Mouse (Mus musculus): ENCODE measurements around the gene Wars.

The Wars gene

DNA sequence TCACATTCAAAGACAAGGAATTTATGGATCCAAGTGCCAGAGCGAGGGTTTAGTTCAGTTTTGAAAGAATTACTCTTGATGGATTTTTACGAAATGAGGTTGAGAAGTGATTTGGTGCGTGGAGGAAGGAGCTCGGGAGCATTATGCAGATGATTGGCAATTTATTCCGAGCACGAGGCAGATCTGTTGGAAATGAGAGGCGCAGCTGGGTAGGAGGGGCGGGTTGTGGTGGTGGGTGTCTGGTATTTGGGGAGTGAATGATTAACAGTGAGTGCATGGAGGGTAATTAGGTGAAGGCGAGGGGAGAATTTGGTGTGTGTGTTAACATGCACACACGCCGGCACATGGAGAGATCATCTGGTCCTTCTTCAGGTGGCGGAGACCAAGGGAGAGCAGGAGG lies 12.4 kb upstream of the Wars start:
- DNase-seq = no peak

DNA sequence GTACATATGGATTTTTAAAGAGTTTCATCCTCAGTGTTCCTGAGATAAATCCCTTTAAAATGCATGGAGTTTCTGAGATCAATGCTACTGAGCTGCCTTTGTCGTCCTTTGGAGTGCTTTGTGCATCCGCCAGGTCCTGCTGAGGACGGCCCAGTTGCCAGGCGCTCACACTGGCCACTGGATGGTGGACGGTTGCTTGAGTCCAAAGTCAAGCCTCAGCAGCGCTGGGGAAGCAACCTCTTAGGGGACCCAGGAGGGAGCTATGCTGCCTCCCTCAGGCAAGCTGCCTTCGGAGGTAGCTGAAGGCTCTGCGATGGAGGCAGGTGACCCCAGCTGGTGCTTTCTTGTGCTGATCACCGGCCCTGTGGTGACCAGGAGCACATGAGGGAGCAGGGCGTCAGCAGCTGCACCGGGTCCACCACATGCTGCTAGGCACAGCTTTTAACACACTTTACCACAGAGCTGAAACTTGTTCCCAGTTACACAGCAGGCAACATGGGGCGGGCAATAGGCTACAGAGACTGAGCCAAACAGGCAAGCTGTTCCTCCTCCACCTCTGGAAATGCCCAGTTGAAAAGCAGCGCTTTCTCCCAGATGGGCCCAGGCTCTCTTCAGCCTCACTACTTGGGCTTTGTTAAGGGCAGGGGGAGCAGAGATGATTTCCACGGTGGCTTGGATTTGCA lies 11.8 kb upstream of the Wars start:
- DNase-seq = peak; percentile 36

DNA sequence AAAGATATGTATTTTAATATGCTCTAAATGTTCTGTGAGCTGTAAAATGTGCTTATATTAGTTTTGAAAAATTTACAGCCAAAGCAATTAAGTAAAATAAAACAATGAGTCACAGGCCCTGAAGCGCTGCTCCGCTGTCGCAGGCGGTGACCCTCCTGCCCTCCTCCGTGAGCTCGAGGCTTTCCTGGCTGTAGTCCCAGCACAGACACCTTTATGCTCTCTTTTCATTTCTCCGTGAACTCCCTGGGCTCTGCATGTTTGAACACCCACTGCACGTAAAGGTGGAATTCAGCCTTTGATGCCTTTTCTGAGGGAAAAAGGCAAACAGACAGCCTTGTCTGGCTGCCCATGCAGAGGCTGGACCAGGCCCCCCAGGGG lies 10.3 kb upstream of the Wars start:
- DNase-seq = no peak

DNA sequence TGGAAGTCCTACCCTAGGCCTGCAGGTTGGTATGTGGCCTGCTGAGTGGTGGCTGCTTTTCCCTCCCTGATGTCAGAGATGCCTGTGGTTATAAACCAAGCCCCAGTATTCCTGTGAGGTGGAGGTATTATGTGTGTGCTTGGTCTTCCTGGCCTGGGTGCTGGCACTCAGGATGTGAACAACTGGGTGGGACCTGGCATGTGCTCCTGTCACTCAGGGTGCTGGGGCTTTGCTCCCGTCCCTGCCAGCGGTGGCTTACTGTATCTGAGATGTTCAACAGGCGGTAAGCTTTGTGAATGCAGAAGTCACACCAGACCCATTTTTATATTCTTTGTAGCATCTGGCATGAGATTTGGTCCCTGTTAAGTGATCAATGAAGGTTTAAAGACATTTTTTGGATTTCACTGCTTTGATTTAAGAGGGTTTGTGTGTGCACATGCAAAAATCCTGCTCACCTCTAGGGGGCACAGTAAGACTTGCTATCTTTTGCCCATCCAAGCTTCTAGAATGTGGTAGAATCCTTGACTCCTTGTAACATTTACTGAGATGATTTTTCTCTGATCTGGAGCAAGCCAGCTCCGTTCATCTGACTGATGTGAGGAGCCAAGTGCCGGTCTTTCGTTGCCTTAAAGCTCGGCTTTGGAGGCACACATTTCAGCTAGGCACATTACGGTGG lies 9.8 kb upstream of the Wars start:
- DNase-seq = peak; percentile 74

DNA sequence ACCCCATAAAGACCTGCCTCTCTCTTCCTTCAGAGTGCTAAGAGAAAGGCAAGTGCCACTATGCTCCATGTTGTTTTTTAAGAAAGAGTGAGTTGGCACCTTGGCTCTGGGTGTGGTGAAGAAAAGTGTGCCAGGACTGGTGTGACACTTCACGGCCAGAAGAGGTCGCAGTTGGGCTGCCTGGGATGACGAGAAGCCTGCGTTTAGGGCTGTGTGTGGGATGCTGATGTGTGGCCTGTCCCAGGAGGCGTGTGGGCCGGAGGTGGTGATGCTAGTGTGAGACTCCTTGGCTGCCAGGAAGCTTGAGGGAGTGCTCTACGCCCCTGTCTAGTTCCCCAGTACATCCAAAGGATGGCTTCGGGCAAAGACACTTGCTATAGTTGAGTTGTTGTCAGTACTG lies 9.0 kb upstream of the Wars start:
- peak; percentile 76 for DNase-seq

DNA sequence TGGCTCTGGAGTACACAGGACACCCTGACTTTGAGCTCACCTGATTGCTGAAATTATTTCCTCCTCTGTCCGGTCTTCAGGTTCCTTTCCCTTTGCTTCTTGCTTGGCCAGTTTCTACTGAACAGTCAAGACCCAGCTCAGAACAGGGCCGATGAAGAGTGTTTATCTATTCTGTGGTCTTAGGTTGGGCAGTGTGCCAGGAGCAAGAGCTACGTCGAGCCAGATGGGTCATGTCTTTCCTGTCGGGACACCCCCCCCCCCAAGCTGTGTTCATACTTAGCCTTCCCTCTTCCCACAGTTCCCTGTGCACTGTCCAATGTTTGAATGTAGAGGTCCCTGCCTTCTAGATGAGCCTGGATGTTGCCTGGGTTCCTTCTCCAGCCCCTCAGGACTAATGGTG lies 7.4 kb upstream of the Wars start:
- DNase-seq = no peak

DNA sequence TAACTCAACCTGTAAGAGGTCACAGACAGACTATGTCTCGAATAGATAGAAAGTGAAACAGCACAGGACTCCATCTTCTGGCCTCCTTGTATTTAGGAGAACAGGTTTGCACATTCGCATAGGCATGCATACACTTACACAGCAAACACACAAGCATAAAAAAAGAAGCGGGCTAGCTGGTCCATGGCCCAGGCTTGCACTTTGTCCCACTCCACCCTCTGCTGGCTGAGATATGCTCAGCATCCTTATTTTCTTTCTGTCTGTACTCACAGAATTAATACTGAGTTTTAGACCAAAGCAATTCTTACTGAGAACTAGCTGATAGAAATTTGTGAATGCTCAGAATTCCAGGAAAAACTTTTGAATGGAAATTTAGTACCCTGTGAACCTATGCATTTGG lies 2.0 kb upstream of the Wars start:
- no peak for DNase-seq

DNA sequence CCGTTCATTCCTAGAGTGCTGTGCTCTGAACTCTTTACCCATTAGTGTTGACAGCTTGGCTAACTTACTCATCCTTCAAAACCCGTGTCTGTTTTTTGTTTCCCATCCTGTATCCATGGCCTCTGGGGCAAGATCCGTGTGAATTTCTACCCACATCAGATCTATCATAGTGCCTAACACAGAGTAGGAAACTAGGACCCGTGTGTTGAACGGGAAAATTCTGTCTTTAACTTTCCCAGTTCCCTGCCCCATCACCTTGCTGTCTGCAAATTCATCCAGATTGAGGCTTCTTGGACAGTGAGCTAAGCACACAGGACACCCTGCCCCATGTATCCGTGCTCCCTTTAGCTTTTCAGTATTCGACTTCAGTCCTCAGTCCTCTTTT lies 450 bp upstream of the Wars start:
- DNase-seq = no peak

DNA sequence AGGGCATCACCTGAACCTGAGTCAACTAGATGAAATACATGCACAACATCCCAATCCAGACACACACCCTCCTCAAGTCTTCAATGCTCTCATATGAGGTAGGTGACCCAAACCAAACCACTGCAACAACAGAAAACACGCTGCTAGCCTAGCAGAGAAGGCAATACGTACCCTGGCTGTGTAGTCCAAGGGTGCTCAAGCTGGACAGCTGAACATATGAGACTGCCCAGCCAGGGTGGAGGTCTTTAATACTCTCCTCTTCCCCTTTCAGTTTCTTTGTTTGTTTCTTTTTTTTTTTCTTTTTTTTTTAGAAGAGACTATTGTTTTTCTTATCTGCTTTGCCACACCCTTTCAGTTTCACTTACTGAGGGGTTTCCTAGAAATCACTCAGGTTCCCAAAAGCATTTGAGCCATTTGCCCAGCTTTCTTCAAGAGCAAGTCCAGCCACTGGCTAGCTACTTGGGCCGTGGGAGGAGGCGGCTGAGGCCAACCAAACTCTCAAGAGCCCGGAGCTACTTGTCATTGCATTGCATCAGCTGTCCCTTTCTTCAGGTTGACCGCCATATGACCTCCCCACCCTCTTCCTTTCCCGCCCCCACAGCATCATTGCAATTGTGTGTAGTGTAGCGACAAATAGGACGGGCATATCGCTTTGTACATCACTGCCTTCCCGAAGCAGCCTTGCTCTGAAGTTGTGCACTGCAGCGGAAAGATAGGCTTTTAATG lies 822 bp downstream of the Wars start, which contains the start of gene Wdr25:
TSS of gene Wdr25 (plus strand) at position 643 of the 726 bp plus-strand sequence.
- no peak for DNase-seq

DNA sequence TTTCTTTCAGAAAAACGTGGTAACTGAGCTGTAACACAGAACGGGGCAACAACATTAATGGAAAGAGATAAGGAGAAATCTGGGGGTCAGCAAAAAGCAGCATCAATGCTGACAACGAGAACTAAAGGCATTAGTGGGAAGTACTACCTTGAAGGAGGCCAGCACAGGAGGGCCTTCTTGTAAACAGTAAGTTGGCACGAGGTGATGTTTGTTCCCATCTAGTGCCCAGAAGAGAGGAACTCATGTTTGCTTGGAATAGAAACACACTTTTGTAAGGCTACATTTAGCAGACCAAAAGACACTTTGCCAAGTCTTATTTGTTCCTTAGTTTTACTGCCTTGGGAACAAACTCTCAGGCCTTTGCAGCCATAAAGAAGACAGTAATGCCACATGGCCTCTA lies 5.3 kb downstream of the Wars start:
- no peak for DNase-seq

DNA sequence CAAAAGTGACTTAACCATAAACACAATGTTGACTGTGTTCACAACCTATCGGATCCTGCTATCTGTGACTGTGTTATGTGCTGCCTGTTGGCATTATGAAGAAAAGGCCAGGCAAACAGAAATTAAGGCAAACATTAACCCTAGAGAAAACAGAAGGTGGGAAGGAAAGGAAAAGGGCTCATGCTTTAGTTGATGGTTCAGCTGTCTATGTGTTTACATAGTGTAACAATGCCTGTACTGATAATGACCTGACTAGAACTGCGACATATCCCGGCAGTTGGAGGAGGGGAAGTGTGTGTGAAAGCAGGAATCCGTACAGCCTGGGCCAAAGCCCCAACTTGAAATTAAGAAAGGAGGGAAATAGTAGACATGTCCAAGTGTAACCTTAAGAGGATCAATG lies 6.9 kb downstream of the Wars start:
- no peak for DNase-seq

DNA sequence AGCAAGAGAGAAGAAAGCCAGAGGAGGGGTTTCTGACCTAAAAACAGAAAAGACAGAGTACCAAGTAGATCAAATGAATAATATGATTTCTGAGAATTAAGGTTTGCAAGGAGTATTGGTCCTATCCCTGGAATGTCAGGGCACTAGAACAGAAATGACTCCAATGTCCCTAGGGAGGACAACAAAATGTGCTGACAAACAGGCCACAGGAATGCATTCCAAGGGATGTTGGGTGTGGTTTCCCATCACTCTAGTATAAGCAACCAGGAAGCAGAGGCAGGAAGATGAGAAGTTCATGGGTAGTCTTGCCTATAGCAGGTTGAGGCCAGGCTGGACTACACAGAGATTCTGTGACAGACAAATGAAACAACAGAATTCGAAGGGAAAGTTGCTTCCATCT lies 8.1 kb downstream of the Wars start:
- DNase-seq = no peak

DNA sequence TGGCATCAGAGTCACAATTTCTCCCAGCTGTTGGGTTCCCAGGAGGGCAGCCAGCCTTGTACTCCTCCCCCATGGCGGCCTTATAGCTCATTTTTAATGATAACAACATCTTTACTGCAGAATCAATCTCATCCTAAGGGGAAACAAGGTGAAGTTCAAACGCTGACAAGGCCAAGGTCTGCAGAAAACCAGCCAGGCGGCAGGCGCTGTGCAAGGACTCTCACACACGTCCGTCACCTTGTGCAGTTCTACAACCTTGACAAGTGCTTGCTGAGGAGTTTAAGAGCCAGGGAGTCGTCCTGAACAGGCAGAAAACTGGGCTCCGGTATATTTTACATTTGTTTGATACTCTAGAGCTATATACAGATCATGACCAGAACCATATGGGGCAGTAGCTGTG lies 11.2 kb downstream of the Wars start:
- no peak for DNase-seq

DNA sequence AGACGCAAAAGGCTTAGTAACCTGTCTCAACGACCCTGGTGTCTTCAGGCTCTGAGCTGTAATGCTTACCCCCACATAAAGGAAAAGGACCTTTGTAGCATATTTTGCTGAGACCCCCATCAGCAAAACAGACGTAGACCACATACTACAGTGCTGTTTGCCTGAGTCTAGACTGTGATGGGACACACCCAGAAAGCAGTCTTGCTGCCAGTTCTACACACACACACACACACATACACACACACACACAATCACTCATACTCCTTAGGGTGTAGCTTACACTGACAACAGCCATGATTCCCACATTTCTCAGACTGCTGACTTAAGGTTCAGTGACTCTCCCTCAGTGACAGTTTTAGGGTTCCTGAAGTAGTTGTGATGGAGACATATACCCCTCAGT lies 12.8 kb downstream of the Wars start:
- DNase-seq = no peak

DNA sequence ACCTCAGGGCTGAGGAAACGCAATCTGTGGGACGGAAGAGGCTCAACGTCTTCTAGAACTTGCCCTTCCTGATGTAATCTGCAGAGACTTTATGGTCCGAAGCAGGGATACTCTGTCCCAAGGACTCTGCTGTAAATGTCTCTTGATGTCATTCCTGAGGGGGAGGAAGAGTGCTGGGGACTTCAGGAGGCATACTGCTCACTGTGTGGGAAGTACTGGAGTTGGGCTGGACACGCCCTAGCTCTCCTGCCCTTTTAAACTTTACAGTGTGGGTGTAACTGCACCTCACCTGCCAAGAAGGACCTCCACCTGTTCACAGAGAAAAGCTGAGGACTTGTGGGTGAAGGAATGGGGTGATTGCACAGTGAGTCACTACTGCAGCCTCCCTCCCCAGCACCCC lies 13.4 kb downstream of the Wars start:
- DNase-seq = no peak

DNA sequence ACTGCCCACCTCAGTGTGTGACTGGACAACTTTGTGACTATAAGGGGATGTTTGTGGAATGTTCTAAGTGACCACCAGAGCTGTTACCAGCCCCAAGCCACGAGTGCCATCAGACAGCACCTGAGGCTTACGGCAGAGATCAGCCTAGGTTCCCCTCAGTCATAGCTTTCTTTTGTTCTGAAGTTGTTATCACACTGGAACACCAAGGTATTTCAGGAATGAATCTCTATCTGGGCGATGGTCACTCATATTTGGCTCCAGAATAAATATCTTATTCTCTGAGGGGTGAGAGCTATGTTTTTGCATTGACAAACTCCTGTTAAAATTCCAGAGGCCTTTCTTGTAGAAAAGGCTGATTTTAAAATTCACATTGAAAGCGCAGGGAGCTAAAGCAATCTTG lies 14.8 kb downstream of the Wars start:
- DNase-seq = no peak

DNA sequence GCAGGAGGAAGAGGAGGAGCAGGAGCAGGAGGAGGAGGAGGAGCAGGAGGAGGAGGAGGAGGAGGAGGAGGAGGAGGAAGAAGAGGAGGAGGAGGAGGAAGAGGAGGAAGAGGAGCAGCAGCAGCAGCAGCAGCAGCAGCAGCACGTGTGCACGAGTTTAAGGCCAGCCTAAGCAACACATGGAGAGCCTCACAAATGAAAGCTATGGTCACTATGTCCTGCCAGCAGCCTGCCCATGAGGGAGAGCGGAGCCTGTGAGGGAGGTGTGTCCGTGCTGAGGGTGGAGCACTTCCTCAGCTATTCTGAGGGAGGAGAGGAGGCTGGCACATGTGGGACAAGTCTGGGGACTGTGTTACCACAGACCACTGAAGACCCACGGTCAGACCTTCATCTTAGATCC lies 20.9 kb downstream of the Wars start:
- DNase-seq = no peak

DNA sequence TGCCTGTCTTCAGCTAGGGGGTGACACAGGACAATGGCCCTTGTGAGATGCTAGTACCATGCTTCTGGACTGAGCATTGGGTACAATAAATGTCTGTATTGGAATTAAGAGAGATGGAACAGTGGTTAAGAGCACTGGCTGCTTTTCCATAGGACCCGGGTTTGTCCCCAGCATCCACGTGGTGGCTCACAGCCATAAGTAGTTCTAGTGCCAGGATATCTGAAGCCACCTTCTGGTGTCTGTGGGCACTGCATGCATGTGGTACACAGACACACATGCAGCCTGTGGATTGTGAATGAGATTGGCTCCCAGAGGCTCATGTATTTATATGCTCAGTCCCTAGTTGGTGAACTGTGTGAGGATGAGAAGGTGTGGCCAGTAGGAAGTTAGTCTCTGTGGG lies 24.4 kb downstream of the Wars start:
- no peak for DNase-seq

DNA sequence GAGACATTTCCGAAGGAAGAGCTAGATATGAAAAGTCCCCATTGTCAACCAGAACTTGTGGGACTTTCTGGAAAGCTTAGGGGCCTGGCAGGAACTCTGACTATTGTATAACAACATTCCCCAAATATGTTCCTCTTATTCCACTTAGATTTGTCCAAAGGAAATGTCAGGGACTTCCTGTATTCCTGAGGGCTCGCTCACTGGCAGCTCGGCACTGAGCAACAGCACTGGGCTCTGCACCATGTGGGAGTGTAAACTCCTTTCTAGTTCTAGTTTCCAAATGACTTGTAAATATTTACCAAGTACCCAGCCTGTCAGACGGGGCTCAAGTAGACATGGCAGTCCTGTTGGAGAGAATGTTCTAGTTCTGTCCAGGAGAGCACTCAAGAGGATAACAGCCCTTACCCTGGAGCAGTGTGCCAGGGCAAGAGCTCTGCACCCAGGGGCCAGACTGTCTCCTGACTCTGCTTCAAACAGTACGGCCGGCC lies 28.9 kb downstream of the Wars start:
- DNase-seq = no peak

DNA sequence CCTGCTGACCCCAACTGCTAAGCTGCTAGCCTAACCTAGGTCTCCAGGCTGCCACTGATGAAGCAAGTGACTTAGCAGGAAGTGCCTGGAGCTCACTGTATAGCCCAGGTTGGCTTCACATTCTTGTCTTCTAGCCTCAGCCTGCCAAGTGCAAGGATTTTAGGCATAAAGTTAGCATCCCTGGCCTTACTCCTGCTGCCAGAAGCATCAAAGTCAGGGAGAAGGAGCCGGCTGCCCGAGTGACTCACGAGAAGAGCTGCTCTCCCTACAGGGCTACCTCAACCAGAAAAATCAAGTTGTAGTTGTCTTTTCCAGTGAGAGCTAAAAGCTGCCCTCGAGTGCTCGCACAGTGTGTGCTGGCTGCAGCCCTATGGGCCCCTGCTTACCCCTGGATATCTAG lies 35.5 kb downstream of the Wars start:
- no peak for DNase-seq

DNA sequence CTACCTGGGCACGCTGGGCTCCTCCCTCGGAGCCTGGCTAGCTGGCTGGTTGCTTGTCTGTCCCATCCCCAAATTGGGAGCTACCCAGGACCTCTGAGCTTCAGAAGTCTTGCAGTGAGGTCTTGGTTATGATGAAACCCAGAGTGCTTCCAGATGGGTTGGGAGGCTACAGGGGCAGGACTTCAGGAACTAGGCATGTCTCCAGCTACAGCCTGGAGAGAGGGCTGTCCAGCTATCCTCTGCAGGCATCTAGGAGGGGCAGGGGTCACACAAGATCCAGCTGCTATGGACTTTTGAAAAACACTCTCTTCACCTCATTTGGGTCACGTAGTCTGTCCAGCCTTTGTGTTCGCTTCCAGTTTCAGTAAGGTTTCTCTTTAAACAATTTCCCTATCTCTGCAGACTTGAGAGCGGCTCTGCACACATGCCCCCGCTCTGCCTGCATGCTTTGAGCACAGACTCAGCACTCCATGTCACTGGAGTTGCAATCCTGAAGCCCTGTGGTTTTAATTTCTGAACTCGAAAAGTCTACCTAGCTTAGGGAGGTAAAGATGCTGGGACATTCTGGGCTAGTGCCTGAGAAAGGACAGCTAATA lies 36.3 kb downstream of the Wars start:
- no peak for DNase-seq

DNA sequence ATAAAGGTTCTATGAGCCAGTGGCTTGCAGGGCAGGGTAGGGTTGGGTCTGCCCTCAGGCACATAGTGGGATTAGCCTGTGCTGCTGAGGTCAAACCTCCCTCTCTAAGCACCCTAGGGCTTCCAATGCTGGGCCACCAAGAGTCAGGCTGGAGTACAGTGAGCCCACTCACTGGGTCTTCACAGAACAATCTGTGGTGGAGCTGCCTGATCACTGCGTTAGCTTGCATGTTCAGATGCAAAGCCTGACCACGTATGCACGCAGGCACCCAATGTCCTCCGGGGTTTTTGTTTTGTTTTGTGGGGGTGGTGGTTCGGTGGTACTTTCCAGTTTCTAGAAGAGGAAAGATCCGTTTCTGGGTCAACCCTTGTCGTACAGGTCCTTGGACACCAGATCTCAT lies 36.9 kb downstream of the Wars start:
- no peak for DNase-seq

DNA sequence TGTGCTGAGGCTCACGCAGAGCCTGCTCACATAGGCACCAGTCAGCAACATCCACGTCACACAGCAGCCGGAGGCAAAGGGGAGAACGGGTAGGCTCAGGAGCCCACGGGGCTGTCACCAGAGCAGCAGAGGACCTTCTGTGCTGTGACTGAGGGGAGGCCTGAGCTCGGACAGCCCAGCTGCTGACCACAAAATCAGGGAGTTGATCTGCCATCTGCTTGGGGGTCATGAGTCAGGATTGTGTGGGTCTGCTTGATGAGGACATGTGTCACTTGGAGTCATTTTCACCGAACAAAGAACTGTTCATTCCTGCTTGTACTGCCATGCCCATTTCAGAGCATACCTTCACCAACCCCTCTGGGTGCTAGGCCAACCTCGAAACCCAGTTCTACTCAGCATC lies 37.8 kb downstream of the Wars start:
- no peak for DNase-seq

DNA sequence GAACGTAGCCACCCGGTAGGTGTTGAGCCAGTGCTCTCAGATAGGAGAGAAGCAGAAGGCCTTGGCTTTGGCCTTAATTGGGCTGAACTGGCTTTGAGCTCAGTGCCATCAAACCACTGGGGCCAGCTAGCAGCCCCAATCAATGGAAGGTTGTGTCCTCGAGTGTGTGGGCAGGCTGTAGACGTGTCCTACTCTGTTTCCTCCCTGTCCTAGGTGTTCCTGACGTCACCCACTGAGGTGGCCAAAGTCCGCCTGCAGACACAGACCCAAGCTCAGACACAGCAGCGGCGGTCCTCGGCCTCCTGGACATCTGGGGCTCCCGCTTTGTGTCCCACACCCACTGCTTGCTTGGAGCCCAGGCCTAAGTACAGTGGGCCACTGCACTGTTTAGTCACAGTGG lies 38.9 kb downstream of the Wars start:
- DNase-seq = no peak

Measured in embryo, embryonic 11 days (tissue).